Mouse (Mus musculus): ENCODE results near the gene Trim11.

- TF ChIP-seq POLR2A (IDR thresholded peaks at IDR 0.05; ENCODE audit: borderline replicate concordance, low read depth, low read length): no peak
- TF ChIP-seq CTCF (IDR thresholded peaks at IDR 0.05; ENCODE audit: low read depth, low read length): no peak
Measured at GRCm38 (mm10) chr11:58938322-58939087, 39.4 kb upstream of the Trim11 start, which contains the start of gene Rnf187.
